Mouse (Mus musculus) lung, adult 2 months (tissue): ENCODE results near the gene Socs7. TPM values are rescaled to one million over a fixed set of nuclear protein-coding genes. Genes with fewer than 3 reads are reported as not detected.
A peak's percentile ranks its signal among the peaks of the same experiment; 100 is the strongest.

Experiments used
- DNase-seq: peaks from one replicate; pipeline ENCODE4 v3.0.0; 2022
- H3K4me1 ChIP-seq: fragments of 200-500 bp; 2 replicates; pipeline ENCODE4 v1.6.1; 2011; ENCODE audit warnings: low read length; ENCODE audit not compliant: control insufficient read depth, insufficient read depth
- H3K4me3 ChIP-seq: fragments of 200-500 bp; replicated peaks from 2 replicates; pipeline ENCODE3; 2011; ENCODE audit warnings: low read depth, mild to moderate bottlenecking, control low read depth, low read length; ENCODE audit errors: extremely low read depth
- CTCF ChIP-seq: fragments of 200-500 bp; IDR thresholded peaks from 2 replicates; pipeline ENCODE4 v1.5.1; 2011; ENCODE audit warnings: mild to moderate bottlenecking, low read length, control low read depth; ENCODE audit not compliant: insufficient read depth
- POLR2A ChIP-seq: fragments of 200-500 bp; IDR thresholded peaks from 2 replicates; pipeline ENCODE4 v1.6.1; 2011; ENCODE audit warnings: low read depth, mild to moderate bottlenecking, control low read depth, low read length, borderline replicate concordance; ENCODE audit errors: extremely low read depth
- WGBS: fragments of 180-500 bp; shearing (Covaris S2); methylation state at CpG from one replicate; pipeline ENCODE4 v1.1.7; 2018; 5-methylcytosine and 5-hydroxymethylcytosine counted together
- polyA plus RNA-seq: library from polyadenylated mRNA; depleted of rRNA; stranded (reverse); fragments of >200 nt; gene quantifications from 2 replicates; pipeline ENCODE4 v1.2.3, GENCODE M21; 2012

Socs7 gene
- polyA plus RNA-seq, 1 experiment = 11.3 TPM

DNA sequence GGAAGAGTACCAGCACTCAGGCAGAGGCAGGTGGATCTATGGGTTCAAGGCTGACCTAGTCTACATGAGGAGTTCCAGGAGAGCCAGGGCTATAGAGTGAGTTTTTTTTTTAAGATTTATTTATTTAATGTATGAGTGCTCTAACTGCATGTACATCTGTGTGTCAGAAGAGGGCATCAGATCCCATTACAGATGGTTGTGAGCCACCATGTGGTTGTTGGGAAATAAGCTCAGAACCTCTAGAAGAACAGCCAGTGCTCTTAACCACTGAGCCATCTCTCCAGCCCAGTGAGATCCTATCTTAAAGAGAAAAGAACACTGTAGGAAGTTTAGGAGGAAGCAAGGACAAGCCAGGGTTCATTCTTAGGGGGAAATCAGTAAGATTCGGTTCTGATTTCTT lies 32.0 kb upstream of the Socs7 start:
- TF ChIP-seq CTCF (no peak), POLR2A (no peak)
- WGBS = 100% methylated on average over 1 of the region's 1 CpGs
- H3K4me3 ChIP-seq = no peak overlapping the region

DNA sequence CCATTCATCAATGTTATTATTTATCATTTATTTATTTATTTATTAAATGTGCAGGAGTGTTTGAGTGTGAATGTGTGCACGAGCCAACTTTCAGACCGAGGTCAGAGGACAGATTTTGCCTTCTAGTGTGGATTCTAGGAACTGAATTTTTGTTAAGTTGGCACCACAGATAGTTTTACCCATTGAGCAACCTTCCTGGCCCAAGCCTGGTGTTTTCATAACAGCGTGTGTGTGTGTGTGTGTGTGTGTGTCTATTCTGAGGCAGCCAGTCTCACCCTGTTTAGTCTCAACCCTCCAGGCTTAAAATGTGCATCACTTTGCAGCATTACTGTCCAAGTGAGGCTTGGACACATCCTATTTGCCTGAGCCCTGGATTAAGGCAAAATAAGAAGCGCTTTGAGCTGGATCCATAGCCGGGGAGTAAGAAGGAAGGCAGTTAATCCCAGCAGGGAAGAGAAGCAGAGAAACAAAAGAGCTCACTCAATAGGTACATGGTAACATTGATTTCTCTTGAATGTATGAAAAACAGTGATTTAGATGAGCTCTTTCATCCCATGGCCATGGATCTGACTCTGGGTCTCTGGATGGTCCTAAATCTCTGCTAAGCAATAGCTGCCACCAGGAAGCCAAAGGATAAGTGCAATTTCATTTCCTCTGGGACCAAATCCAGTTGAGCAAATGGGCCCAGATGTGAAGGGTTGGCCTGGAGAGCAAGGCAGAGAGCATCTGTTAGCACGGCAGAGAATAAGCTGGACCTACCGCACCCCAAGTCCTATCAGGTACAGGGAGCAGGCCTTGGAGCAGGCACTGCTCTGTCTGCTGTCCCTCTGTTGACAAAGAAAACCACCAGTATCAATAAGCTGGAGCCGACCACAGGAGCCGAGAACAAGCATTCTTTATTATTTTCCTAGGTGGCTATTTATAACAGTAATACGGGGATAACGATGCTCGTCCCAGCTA lies 30.8 kb upstream of the Socs7 start:
- Histone ChIP-seq H3K4me1 (no peaks in the 10 kb centered on the region), H3K4me3 (no peak overlapping the region)
- no peak for TF ChIP-seq POLR2A
- no peak for TF ChIP-seq CTCF
- 78% methylated on average over 12 of the region's 12 CpGs for WGBS
- DNase-seq = no peak

More for the DNA sequence above, 32.0 kb upstream of the Socs7 start:
- no peak for DNase-seq
- no peaks in the 10 kb centered on the region for H3K4me1 ChIP-seq

DNA sequence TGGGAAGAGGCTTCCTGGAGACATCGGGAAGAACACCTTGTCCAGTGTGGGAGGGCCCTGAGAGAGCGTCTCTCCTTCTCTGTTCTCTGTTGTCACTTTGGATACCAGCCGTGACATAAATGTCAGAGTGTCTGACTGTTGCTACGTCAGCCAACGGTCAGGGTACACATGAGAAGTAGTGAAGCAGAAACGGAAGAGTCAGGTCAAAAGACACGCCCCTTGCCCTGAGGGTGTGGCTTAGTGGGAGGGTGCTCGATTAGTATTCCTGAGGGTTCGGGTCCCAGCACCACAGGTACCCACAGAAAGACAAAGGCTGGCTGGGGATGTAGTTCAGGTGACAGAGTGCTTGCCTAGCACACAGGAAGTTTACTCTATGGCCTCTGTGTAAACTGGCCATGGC lies 29.3 kb upstream of the Socs7 start:
- Histone ChIP-seq H3K4me3 (no peak overlapping the region), H3K4me1 (no peaks in the 10 kb centered on the region)
- no peak for DNase-seq
- TF ChIP-seq CTCF (no peak), POLR2A (no peak)
- WGBS = 44% methylated on average over 9 of the region's 9 CpGs

DNA sequence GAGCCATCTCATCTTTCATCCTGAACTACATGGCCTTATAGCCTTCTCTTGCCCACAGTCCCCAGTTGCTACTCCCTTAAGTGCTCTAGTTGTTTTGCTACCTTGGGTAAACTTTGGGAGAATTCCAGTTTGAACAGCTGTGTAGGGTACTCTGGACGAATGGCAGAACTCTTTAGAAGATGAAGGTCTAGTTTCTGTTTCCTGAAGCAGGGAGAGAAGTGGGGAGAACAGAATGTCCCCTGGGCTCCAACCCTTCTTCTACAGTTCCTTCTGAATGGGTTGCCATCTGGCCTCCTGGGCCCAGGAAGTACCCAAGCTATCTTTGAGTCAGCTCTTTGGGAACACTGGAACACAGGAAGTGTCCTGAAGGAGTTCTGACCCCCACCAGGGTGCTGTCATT lies 28.5 kb upstream of the Socs7 start:
- Histone ChIP-seq H3K4me1 (peaks cover 5% of the 10 kb centered on the region; the same call in 1 of the 2 replicates), H3K4me3 (no peak overlapping the region)
- no peak for DNase-seq
- 42% methylated on average over 1 of the region's 1 CpGs for WGBS
- TF ChIP-seq CTCF = no peak
- no peak for TF ChIP-seq POLR2A

DNA sequence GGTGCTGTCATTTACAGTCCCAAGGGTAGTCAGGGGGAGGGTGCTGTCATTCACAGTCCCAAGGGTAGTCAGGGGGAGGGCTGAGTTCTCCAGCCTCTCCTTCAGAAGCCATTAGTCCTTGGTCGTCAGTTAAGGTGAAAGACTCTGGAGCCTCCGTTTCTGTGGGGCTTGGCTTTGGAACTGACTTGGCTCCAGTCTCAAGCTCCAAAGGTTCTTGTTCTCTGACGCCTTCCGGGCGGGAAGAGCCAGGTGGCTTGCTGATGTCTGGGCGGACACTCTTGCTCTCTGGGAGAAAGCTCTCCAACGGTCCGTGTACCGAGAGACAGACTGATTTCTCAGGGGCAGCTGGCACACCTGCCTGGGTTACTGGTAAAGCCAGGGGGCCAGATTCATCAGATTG lies 28.0 kb upstream of the Socs7 start:
- WGBS = 69% methylated on average over 9 of the region's 9 CpGs
- Histone ChIP-seq H3K4me1 (peaks cover 5% of the 10 kb centered on the region; the same call in 1 of the 2 replicates), H3K4me3 (no peak overlapping the region)
- no peak for TF ChIP-seq CTCF
- no peak for TF ChIP-seq POLR2A
- no peak for DNase-seq

DNA sequence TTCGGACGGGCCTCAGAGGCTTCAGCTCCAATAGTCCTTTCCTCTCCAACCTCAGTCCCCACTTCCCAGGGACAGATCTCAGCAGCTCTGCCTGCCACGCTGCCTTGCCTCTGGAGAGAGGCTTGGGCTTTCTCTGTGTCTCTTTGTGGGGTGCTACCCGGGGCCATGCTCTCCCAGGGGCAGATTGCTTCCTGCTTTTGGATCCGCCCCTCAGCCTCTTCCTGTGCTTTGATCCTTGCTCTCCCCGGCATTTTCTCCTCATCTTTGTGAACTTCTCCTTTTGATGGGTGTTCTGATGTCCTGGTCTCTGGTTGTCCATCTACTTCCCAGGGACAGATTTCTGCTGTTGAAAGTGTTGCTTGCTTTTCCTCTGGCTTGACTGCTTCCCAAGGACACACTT lies 26.1 kb upstream of the Socs7 start:
- Histone ChIP-seq H3K4me1 (peaks cover 5% of the 10 kb centered on the region; the same call in 1 of the 2 replicates), H3K4me3 (no peak overlapping the region)
- DNase-seq = no peak
- TF ChIP-seq POLR2A (no peak), CTCF (no peak)
- 42% methylated on average over 6 of the region's 6 CpGs for WGBS

DNA sequence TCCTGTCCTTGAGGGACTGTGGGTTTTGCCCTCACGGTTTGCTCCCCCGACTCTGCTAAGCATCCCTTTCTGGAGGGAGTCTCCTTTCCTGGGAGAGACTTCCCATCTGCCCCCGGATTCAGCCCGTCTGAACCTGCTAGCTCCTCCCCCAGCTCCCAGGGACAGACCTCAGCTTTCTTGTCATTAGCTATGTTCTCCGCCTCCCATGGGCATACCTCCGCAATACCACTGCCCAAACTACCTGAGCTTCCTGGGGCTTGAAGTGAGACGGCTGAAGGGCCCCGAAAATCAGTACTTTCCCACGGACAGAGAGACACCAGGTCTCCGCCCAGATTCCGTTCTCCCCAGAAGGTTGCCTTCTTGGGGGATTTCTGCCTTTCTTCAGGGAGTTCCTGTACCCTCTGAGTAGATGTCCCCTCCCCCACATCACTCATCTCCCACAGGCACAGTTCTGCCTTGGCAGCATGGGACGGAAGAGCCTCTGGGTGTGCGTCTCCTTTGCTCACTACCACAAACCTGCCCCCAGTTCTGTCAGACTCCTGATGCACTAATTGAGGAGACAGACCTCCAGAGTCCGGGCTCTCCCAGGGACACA lies 25.5 kb upstream of the Socs7 start:
- no peak for DNase-seq
- TF ChIP-seq POLR2A (no peak), CTCF (no peak)
- Histone ChIP-seq H3K4me1 (peaks cover 5% of the 10 kb centered on the region; the same call in 1 of the 2 replicates), H3K4me3 (no peak overlapping the region)
- WGBS = 71% methylated on average over 14 of the region's 14 CpGs

DNA sequence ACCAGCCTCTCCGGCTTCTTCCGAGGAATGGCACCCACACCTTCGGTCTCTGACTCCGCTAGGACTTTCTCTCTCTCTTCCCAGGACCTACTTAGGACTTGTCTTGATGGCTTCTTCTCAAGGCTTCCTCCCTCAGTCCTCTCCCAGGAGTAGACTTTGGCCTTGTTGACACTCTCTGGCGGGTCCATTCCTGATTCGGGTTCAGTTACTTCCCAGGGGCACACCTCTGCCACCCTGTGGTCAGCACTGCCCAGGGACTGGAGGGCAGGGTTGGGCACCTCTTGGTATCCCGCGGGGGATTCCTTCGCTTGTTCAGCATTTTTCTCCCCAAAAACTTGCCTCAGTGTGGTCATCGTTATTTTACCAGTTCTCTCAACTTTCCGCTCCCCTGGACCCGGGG lies 25.0 kb upstream of the Socs7 start:
- Histone ChIP-seq H3K4me3 (no peak overlapping the region), H3K4me1 (peaks cover 5% of the 10 kb centered on the region; the same call in 1 of the 2 replicates)
- no peak for DNase-seq
- no peak for TF ChIP-seq CTCF
- 83% methylated on average over 12 of the region's 12 CpGs for WGBS

DNA sequence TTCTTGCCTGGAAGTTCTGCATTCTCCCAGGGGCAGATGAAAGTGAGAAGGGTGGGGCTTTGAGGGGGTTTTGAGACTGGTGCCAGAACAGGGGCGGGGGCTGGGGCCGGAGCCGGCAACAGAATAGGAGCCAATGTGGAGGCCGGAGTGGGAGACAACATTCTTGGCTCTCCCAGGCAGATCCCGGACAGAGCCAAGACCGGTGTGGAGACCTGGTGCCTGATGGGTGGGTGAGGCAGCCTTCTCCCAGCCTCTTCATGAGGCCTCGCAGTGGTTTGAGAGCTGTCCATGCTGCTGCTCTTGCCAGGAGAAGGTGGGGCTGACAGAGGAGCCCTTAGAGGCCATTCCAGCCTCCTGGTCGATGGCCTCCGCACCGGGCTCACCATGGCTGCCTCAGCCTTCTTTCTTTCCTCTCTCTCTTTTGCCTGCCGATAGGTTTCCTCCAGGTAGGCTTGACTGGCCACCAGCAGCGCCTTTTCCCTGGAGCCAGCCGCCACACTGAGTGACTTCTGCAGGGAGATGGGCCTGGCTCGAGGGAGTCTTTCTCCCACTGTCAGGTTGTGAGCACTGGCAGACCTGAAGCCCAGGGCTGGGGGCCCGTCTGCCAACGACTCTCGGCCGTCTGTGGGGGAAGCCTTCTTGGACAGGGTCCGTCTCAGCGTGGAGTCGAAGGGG lies 23.9 kb upstream of the Socs7 start:
- Histone ChIP-seq H3K4me1 (peaks cover 5% of the 10 kb centered on the region; the same call in 1 of the 2 replicates), H3K4me3 (peak overlapping the region; percentile 8)
- peak; percentile 75 for DNase-seq
- TF ChIP-seq POLR2A (peak; percentile 19; the same call in 1 of the 2 replicates), CTCF (no peak)
- 35% methylated on average over 21 of the region's 21 CpGs for WGBS
